Mouse (Mus musculus): Measurements from ENCODE around the gene Vps26a.

DNA sequence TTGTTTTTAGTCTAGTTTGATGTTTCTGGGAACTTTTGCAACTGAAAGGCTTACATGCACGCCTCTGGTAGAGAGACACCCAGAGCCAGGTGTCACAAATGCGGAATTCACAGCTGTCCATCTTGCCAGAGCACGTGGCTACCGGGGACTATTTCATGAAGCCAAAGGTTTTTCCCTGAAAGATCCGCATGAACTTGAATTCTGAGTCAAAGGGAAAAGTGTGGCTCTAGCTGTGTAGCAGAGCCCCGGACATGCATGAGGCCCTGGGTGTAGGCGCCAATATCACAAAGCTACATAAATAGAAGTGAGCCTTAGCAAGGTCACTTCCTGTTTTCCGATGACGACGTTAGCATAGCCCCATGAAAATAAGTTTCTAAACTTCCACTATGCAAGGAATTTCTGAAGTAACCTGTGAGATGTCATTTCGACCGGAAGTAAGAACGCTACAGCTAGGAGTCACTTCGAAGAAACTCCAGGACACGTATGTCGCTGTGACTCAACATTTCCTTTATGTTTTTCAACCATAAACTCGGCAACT, 19.5 kb upstream of the Vps26a start:
- TF ChIP-seq CTCF (IDR thresholded peaks at IDR 0.05; ENCODE audit: control insufficient read depth, insufficient read depth, insufficient replicate concordance, low read depth, low read length): no peak
- no peak for TF ChIP-seq POLR2A (IDR thresholded peaks at IDR 0.05; ENCODE audit: control insufficient read depth, low read depth, low read length)
